Mouse (Mus musculus) G1E-ER4 (cell line): ENCODE results near the gene Gm128. TPM values are rescaled to one million over a fixed set of nuclear protein-coding genes. Genes with fewer than 3 reads are reported as not detected.

Experiments
- GATA1 ChIP-seq: IDR thresholded peaks from one replicate; pipeline ENCODE4 v1.8.0; 2012; ENCODE audit warnings: low read length, inconsistent platforms
- polyA plus RNA-seq: library from polyadenylated mRNA; stranded (reverse); fragments of >175 nt; gene quantifications from 2 replicates; pipeline ENCODE4 v1.2.3, GENCODE M21; 2012

Gene Gm128
- not detected in 2 replicates for polyA plus RNA-seq

DNA sequence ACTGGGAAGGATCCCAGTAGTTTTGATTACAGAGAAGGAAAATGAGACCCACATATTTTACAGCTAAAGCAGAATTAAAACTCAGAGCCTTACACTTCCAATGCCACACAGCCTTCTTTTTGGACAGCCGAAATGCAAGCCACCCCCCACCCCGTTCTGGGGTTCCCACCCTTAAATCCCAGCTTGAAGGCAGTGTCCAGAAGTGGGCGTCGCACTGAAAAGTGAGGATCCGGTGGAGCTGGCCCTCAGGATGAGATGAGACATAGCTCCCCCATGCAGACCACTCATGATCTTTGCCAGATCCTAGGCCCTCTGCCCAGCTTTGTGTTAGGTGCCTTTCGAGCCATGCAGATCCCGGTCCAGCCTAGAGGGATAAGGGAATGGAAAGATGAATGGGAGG lies at the start of gene Gm128:
Gene Gm128 (minus strand): TSS at position 101 of the 400 bp plus-strand sequence.
- no peak for TF ChIP-seq GATA1

GRCm38 (mm10) chr3:95291041-95291440 lies 49.6 kb upstream of the Gm128 start:
- no peak for TF ChIP-seq GATA1

- TF ChIP-seq GATA1 = no peak
Measured at GRCm38 (mm10) chr3:95290156-95290555, 48.8 kb upstream of the Gm128 start.

DNA sequence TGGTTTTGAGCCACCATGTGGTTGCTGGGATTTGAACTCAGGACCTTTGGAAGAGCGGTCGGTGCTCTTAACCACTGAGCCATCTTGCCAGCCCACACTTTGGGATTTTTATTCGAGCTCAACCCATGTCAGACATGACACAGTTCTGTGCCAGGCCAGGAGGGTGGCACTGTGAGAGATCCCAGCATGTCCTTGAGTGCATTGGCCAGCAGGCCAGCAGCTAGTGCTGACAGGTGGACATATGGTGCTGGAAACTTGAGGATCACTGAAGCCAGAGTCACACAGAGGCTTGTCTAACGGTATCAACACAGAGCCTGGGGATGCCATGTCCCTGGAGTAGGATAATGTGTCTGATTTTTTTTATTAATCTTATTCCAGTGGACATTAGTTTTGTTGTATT lies 48.0 kb upstream of the Gm128 start:
- TF ChIP-seq GATA1 = no peak

GRCm38 (mm10) chr3:95287541-95287940 lies 46.1 kb upstream of the Gm128 start:
- no peak for TF ChIP-seq GATA1

DNA sequence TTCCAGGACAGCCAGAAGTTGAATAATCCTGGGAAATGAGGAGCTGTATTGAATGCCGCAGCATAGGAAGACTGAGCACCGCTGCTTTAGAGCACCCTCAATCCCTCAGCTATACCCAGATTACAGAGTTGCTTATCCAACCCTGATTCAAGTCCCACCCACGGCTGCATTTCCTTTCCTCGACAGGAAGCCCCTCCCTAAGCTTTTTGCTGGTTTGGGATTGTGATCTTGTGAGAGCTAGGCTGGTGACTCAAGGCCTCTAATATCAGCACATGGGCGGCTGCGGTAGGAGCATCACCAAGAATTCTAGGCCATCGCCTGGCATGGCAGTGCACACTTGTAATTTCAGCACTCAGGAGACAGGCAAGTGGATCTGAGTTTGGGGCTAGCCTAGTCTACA lies 45.1 kb upstream of the Gm128 start:
- no peak for TF ChIP-seq GATA1

DNA sequence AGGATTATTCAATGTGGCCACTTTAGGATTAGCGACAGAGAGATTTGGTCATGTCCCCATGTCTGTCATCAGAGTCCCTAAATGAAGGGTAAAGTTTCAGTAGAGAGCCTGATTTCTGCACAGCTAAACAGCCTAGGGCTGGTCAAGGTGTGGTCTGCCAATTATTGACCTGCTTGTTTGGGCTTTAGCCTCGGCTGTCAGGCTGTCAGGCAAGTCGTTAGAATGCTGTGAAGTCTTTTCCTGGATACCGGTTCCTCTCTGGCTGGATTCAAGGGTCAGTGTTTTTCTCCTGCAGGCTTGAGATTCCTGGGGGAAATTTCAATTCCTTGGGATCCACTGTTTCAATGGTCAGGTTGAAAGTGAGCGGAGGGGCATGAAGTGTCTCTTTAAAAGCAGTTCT lies 44.6 kb upstream of the Gm128 start:
- TF ChIP-seq GATA1 = no peak

- no peak for TF ChIP-seq GATA1
Measured at GRCm38 (mm10) chr3:95285390-95285789, 44.0 kb upstream of the Gm128 start.

GRCm38 (mm10) chr3:95284501-95285281 lies 43.3 kb upstream of the Gm128 start:
- peak; percentile 22 for TF ChIP-seq GATA1

GRCm38 (mm10) chr3:95284062-95284461 lies 42.7 kb upstream of the Gm128 start:
- no peak for TF ChIP-seq GATA1

- no peak for TF ChIP-seq GATA1
Measured at GRCm38 (mm10) chr3:95283589-95283941, 42.2 kb upstream of the Gm128 start.

DNA sequence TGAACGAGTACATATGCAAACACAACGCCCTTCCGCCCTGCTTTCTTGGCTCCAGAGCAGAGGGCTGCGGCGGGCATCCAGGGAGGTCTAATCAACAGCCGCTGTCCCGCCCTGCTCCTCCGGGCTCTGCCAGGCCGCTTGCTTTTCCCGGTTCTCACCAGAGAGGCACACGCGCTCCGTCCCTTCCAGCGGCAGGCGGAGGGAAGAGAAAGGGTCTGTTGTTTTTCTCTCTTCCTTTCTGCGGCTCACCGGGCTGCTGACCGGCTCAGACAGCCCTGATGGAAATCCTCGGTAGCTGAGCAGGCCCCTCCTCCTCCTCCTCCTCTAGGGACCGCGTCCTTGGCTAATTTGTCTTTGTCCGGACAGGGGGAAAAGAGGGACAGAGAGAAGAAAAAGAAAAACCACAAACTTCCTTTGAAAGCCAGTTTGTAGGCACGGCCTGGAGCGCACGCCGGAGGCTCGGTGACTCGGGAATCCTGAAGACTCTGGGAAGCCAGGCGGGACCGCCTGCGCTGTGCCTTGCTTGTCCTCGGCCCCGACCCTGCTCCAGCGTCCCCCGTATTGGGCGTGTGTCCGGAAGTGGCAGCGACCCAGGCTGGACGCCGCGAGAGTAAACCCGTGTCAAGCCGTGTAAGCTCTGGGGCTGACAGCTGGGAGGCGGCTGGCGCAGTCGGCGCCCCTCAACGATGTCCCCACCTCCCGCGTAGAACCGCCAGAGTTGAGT lies 41.6 kb upstream of the Gm128 start:
- TF ChIP-seq GATA1 = no peak

DNA sequence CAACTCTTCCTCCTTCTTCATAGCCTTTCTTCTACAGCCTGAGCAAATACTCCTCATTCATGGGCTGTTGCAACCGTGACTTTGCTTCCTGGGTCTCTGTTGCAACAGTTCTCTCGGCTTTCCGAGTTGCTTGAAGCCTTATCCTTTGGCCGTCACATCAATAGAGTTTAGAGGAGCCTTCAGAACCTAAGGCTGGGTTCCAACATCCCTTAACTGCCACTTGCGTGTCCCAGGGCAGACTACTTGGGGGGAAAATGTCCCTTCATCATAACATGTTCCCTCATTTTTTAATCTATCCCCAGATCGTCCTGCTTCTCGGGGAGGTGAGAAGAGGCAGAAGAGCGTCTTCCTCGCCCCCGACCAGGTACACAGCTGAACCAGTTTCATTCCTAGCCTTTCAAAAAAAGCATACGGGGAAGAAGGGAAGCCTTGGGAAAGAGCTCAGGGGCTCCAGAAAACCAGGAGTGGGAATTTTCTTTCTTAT lies 41.0 kb upstream of the Gm128 start:
- no peak for TF ChIP-seq GATA1

GRCm38 (mm10) chr3:95281216-95282126 lies 40.1 kb upstream of the Gm128 start, which contains the start of the genes Mindy1 and Prune1:
Gene Mindy1 (plus strand): TSS chr3:95281345.
Gene Prune1 (minus strand): TSS chr3:95282076.
- no peak for TF ChIP-seq GATA1

DNA sequence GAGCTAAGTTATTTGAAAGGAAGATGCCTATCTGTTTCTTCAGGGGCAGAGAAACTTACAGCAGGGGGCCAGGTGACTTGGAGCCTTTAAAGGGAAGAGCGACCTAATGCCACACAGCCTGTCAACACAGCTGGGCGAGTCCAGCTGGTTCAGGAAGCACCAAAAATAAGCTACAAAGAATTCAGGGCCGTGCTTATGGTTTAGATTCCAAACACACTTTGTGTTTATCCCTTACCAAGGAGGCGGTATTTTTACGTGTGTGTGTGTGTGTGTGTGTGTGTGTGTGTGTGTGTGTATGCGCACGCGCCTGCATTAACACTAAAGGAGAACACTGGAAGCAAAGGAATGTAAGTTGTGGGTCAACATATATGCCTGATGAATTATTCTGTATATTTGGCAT lies 39.3 kb upstream of the Gm128 start:
- no peak for TF ChIP-seq GATA1

DNA sequence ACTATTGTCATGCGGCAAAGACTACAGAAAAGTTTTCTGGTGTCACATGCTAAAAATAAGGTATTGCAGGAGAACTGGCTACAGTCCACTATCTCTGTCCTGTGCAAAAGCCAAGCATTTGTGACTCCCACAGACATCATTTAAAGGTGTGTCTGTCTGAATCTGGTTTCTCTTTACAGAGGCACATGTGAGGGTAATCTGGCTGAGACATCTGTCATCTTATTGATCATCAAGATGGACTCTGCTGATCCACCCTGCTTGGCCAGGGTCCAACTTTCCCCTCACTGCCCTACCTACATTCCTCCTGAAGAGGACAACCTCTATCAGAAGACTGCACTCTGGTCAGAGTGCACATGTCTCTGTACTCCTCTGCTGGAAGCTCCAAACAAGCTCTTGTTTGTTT lies 35.8 kb upstream of the Gm128 start:
- no peak for TF ChIP-seq GATA1
